Mouse (Mus musculus): ENCODE results near the gene Runx1.

The Runx1 gene

DNA sequence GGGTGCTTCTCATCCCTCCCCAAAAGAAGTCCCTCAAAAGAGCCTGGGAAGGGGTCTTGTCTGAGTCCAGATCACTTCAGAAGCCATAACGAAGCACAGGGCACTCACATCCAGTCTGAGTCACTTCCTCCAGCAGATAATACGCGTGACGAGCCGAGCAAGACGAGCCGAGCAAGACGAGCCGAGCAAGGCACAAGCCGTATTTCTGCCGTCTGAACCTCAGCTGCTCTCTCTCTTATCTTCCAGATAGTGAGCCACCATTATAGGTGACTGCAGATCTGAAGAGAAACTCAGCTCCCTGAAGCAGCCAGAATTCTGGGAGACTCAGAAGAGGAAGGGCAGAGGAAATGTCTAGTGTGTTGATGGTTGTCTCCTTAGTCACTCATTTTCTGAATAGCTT is 273.1 kb downstream of the Runx1 start:
- no peak for DNase-seq

DNA sequence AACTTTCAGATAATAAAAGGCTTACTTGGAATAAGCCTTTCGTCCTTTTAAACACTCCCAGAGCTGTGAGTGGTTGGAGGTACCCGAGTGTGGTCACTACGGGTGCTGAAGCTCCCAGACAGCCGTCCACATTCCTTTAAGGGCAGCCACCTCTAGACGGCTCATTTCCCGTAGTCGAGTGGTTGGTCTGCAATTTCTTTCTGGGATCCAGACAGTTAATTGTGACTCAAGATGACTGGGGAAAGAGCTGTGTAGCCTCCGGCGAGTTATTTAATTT is 273.9 kb downstream of the Runx1 start:
- DNase-seq = no peak
